Mouse (Mus musculus) megakaryocyte, embryonic 14.5 days (primary cell): ENCODE results near the gene Wdpcp.

Experiments
- FLI1 ChIP-seq: IDR thresholded peaks from 2 replicates; pipeline ENCODE4 v1.6.1; 2012; ENCODE audit warnings: low read length, inconsistent platforms, mixed read lengths
- GATA1 ChIP-seq: IDR thresholded peaks from 3 replicates; pipeline ENCODE4 v1.6.1; 2012; ENCODE audit warnings: mixed read lengths, low read length, inconsistent platforms, borderline replicate concordance

- no peak for TF ChIP-seq GATA1
- no peak for TF ChIP-seq FLI1
Measured at GRCm38 (mm10) chr11:21566934-21567333, 5.1 kb upstream of the Wdpcp start.
